Mouse (Mus musculus) retina, postnatal 7 days (tissue): ENCODE measurements around the gene Nell1.

Experiments
- DNase-seq: peaks from one replicate; pipeline ENCODE4 v3.0.0-alpha.2; 2012; ENCODE audit warnings: low read depth, low spot score

Nell1 gene

DNA sequence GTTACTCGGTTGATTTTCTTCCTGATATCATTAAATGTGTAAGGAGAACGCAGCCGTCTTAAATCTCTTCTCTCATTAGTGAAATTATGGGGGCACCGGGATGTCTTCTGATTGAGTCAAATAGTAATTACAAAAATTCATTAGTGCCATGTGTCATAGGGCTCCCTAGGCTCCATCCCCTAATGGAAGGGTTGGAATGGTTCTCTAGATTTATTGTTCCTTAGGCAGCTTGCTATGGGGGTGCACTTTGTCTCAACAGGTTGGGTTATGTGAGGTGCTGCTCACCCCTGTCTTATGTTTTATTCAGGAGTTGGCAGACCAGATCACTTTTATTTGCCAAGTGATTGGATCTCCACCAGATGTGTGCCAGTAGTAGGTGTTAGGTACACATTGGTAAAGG, 75.5 kb downstream of the Nell1 start:
- DNase-seq: no peak

DNA sequence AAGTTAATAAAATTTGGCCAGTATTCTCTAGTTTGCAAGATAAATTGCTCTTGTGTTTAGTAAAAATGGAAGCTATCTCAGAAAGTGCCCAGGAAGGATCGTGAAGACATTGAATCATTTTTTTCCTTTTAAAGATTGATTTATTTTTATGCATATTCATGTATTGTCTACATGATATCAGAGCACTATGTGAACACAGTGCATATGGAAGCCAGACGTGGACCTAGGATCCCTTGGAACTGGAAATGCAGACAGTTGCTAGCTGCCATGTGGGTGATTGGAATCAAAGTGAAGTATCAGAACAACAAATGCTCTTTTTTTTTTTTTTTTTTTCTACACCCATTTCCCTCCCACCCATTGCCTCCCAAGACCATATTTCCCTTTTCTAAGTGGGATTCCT, 79.0 kb downstream of the Nell1 start:
- DNase-seq: no peak

DNA sequence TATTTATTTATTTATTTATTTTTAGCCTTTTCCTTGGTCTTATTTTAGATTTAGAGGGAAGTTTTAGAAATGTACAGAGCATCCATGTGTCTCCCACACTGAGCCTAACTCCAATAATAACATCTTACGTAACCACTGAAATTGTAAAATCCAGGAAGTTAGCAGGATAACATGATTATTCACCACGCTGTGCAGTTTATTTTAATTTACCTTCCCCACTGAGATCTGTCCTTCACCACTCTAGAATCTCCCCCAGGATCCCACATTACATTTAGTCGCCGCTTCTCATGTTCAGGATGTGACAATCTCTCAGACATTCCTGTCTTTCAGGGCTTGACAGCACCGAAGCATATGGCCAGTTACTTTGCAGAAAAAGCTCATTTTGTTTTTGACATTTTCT, 119.8 kb downstream of the Nell1 start:
- no peak for DNase-seq

DNA sequence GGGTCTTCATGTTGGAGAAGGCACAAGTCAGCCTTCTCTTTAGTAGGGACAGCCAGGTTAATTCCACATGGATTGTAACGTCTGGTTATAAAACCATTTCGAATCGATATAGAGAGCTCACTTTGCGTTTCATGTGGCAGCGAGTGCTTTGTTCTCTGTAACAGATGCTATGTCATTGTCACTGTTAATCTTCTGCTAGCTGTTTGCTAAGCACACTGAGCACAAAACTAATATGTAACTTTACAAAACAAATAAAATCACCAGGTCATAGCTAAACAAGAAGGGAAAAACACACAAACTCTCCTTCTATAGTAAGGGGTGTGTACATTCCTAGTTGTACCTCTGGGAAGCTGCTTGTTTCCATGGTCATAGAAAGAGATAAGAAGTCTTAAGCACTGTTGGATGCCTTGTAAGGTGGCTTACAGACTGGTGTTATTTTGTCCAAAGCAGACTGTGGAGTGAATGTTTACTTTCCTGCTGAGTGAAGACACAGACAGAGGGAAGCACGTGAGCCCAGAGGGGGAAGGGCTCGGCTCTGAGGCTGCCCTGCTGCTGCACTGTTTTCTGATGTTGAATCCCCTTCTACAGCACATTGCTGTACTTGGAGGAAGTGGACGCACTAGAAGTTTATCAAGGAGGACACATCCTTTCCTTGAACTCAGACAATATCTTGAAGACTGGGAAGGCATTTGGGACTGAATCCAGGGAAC, 131.1 kb downstream of the Nell1 start:
- no peak for DNase-seq

DNA sequence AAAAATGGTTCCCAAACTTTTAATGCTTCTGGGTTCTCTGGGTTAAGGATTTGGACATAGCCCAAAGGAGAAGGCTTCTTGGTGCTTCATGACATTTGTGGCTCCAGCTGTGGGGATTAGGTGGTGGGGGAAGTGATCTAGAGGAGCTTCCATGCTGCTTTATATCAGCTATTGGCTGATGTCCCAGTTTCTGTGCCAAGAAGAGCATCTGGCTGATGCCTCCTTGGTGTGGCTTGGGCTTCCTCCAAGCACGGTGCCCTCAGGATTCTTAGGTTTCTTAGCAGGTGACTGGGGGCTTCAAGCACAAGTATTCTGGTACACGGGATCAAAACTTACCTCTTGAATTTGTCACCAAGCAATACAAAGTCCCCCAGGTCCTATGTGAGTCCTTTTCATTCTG, 132.6 kb downstream of the Nell1 start:
- no peak for DNase-seq

DNA sequence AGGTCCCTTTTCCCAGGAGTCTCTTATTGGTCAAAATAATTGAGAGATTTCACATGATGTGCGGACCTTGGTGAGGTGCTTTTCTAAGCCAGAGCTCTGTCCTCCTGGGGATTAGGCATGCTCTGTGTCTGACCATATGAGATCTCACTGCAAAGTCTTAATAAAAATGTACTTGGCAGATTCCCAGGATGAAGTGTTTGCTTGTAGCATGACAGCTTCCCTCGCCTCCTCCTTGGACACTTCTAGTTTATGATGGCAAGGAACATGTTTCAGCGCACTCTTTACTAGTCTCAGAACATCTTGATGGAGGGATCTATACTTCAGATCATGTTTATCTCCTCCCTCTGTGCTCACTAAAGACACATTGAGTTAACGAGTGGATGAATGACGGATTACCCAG, 143.7 kb downstream of the Nell1 start:
- DNase-seq: no peak

DNA sequence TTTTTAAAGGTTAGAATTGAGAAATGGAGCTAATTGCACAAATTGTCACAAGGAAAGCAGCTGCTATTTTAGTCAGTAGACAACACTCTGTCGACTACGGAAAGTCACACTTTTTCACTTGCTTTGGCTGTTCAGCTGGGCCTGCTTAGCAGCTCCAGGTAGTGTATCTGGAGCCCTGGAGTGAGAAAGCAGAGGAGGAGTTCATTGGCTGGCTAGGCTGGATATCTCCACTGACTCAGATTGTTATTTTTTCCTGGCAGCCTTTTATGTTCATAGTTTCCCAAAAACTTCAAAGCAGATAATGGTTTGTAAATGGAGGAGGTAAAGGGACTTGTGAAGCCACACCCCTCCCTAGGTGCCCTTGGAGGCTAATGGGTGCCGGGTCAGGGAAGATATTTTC, 163.0 kb downstream of the Nell1 start:
- DNase-seq: no peak

DNA sequence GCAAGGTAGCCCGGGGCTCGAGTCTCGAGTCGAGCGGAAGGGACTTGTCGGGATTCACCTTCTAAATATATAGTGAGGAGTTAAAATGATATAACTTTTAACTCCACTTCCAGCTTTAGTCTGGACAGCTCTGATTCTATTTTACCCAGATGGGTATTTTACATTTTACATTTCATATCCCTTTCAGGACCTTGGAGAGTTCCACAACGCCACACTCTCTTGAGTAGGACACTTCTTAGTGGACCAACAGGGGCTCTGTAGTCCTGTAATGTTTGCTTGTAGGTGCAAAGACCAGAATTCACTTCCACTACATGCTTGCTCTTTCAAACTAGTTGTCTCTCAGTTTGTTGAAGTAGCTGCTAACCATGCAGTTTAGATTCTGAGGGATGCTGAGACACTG, 174.7 kb downstream of the Nell1 start:
- DNase-seq: no peak

DNA sequence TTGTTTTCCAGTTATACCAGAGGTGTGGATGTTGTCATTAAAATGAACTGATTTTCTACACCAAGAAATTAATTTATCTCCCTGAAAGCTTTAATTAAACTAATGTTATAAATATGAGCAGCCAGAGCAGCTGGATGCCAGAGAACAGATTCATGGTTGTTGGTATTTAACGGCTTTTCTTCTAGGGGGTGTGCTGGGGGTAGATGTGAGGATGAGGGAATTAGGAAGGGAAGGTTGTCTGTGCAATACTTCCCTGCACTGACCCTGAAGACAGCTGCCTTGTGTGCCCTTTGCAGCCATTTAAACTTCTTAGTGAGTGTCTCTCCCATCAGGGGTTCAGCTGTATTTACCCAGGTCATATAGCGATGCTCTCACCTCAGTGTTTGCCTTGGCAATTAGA, 176.2 kb downstream of the Nell1 start:
- no peak for DNase-seq

DNA sequence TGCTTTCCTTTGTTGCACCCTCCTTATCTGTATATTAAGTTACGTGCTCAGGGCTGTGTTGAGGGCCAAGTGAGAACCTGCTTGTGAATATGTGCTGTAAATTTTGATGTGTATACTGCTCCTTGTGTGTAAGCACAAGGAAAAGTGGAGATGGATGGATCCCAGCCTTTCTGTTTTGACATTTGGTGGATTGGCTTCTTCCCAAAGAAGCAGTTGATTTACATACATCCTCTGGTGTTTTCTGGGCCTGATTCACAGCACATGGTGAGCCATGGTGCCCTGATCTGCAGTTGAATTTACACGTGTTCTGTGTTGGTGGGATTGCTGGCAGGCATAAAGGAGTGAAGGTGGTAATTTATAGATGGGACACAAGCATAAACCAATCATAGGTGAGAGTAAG, 179.0 kb downstream of the Nell1 start:
- no peak for DNase-seq

DNA sequence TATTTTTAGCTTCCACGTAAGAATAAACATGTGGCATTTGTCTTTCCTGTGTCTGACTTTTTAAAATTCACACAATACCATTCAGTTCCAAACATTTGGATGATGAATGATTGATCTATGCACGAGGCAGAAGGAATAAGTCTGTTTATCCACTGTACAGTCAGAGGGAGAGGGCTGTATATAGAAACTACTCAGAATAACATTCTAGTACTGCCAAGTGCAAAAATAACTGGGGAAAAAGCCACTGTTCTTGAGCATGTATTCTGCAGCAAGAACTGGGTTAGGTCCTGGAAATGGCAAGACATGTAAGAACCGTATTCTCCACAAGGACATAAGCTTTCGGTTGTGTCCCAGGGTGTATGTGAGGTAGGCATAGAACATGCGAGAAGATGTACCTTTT, 187.9 kb downstream of the Nell1 start:
- no peak for DNase-seq

DNA sequence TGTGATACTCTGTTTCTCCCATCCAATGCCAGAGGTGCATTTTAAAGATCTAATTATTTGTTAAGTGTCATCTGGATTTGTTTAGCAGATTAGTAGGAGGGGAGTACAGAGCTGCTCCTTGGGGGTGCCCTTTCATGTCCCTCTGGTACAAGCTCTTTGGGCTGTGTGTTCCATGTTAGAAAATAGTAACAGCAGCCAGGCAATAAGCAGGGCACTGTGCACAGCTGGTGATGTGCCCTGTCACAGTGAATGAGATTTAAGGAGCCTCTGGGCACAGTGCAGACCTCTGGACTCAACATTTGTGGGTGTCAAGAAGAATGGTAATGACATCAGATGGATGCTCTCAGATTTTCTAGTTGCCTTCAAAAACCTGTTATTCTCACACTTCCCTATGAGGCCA, 194.1 kb downstream of the Nell1 start:
- DNase-seq: no peak

DNA sequence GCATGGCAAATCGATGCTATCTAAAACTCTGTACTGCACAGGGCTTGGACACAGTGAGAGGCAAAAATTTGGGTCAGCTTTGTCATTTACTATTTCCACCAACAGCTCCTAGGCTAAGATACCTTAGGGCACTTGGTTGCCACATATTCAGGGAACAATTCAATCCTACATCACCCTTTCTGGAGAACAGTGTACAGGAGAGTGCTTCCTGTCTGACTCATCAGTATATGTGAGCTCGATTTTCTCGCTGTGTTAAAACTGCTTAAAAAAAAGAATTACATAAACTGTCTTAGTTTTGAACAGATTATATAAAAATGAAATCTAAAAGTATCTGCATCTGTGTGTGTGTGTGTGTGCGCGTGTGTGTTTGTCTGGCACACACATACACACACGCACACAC, 211.6 kb downstream of the Nell1 start:
- DNase-seq: no peak

DNA sequence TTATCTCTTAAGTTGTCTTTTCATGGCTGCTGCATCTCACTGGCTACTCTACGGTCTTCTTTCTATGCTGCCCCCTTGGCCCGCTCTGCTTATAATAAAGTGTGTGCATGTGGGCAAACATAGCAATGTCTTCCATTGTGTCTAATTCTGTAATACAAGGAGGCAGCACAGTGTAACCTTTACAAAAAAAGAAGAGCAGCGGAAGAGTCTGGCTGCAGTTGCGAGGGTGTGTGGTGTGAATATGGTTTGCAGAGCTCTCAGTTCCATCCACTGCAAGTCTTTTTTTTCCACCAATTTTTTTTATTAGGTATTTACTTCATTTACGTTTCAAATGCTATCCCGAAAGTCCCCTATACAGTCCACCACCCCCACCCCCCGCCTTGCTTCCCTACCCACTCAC, 219.3 kb downstream of the Nell1 start:
- no peak for DNase-seq

DNA sequence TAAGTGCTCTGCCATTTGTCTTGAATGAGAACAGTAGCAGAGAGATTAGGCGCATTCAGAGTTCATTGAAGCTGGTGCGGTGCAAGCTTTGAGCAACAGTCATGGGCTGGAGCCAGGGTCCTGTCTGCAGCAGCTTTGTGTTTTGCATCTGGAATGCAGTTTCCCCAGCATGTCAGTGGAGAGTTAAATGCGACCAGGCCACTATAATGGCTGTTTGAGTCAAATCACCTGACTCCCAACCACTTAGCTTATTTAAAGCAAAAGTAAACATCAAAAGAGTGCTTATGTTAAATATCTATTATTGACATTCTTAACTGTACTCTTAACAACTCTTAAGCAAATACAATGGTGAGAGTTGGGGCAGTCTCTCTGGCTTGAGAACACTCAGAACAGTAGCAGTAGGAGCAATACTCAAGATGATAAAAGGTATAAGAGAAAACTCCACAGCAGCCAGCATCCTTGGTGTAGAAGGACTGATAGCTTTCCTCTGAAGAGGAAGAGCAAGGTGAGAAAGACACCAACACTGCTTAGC, 220.5 kb downstream of the Nell1 start:
- no peak for DNase-seq

DNA sequence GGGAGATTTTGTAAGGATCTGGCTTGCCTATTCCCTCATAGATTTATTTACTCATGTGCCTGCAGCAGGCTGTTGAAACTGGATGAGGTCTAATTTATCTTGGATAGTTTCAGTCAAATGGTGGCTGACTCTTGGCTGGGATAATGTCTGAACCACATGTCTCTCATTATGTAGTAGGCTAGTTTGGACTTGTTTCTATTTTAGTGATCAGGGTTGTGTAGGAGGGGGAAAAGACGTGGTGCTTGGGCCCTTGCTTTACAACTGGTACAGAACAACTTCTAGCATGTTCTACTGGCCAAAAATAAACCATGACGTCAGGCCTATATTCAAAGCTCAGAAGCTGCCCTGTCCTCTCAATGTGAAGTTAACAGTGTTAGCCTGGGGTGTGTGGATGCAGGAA, 230.6 kb downstream of the Nell1 start:
- DNase-seq: no peak

DNA sequence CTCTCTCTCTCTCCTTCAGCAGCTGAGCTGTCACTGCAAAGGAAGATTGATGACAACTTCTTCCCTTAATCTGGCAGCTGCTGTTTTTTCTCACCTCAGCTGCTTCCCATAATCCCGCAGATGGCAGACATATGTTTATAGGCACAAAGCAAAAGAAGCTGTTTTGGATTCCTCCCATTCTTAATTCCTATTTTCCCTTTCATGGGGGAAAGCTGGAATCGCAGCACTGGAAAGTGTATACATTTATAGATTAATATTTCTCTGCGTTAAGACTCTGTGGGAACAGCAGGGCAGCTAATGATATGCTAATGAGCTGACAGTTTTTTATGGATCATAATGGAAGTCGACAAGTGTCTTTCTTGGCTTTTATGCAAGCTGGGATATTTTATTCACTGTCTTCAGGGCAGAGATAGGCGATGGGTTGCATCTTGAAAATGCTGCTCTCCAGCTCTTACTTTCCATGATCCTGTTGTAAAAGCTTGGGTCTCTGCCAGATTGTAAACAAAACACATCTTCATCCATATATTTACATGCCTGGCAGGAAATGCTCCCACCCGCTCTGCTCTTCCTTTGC, 236.1 kb downstream of the Nell1 start:
- no peak for DNase-seq

DNA sequence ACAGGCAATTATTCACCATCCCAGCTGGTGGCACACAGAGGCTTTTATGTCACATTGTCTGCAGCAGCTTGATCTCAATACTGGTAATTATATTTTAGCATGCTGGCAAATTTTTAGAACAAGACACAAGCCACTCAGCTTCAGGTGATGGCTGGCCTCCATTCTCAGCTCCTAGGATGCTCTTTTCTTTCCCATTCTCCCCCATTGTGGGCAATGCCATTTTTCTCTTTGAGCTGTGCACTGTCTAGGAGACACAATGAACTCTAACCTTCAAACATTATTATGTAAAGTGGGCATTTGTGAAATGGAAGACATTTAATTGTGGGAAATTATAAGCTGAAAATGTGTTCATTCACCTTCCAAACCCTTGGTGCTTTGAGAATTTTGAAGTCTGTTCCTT, 247.2 kb downstream of the Nell1 start:
- no peak for DNase-seq

DNA sequence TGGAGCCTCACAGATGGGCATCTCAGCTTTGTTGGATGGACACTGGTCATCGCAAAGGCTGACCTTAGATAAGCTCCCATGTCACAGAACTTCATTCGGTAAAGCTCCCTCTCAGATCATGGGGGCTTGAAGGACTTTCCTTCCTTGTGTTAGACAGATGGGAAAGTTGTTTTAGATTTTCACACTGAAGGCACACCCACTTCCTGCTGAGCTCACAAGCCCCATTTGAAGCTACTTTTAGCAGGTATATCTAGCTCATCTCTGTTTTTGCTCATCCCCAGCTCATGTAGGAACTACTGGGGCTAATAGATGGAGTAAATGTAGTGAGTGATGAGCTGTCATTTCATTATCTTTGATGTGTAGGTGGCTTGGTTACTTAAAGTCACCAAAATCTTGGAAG, 252.0 kb downstream of the Nell1 start:
- DNase-seq: no peak

DNA sequence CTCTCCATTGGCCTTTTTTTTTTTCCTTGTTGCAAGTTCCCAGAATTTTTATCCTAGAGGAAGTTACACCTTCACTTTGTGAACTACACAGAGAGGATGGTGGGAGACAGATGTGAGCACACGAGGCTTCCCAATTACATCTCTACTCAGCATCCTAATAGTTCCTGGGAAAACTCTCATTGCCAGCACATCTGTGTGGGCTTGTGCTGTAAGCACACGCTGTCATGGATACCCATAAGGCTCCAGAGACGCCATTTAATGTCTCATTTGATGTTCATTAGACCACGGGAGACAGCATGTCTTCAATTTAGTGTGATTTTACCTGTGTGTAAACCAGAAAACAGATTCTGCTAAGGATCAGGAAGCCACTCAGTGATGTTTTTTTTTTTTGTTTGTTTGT, 253.6 kb downstream of the Nell1 start:
- DNase-seq: no peak

DNA sequence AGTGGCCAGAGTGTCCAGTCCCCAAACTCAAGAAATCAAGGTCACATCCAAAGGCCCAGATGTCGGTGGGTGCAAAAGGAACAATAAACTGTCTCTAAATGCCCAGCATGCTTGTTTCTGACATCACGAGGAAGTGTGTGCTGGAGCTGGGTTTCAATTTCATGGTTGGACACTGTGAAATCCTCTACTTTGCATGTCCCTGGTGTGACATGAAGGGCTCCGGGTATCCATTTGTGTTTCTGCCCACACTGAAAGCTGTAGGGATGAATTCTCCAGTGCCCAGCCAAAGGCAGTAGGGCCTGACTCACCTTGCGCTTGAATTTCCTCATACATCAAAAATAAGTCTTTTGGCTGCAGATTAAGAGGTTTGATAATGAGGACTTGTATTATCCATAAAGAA, 266.5 kb downstream of the Nell1 start:
- DNase-seq: no peak

DNA sequence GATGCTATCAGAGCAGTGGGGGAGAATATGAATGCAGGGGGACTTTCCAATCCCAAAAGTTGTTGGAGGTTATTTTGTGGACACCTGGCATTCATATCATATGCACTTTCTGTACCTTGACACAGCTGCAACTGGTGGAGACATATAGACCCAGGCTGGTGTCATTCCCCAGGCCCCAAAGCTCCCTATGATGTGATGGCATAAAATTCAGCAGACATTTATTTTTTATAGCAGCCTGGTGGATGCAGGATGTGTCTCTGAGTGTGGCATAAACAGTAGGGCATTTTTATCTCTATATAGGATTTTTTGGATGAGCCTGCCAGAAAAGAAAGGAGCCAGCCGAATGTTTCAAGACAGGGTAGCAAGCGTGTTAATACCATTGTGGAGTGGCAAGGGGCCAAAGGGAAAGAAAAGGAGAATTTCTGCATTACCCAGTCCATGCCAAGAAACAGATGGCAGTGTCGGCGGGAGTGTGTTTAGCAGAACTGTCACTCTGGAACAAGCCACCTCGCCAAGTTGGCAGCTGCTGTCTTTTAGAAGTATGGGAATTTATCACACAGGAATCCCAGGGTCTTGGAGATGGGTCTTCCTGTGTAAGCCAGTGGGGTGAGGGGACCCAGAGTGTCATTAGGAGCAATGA, 267.1 kb downstream of the Nell1 start:
- DNase-seq: no peak

DNA sequence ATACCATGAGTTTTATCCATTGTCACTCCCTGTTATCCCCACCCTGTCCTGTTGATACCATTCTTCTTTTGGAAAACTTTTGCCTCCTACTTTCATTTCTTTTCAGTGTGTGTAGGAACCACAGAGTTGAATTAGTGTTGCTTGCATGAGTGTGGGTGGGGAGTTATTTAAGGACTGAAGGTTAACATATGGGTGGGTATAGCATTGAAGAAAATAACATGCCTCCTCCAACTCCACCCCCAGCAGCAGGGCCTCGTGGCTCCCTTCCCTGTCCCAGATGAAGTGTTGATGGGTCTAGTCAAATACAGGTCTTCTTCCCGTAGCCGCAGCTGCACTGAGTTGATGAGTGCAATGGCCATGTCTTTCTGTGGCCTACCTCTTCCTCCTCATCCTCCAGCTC, 278.5 kb downstream of the Nell1 start:
- no peak for DNase-seq
